Mouse (Mus musculus) brain, embryonic 14.5 days (tissue): ENCODE measurements at regions not wholly inside any gene's neighbourhood (a gene's known extent, or its start where the extent isn't known, plus 50 kb on each side); places are given as distances from the start of the nearest gene placed in this dataset.

Experiments used
- CTCF ChIP-seq: fragments of 200-500 bp; IDR thresholded peaks from 2 replicates; pipeline ENCODE4 v1.5.1; 2012; ENCODE audit warnings: inconsistent platforms, mild to moderate bottlenecking, moderate library complexity, borderline replicate concordance; ENCODE audit not compliant: insufficient read depth, insufficient read length; ENCODE audit errors: extremely low read depth
- POLR2A ChIP-seq: fragments of 200-500 bp; IDR thresholded peaks from 2 replicates; pipeline ENCODE4 v1.6.1; 2012; ENCODE audit warnings: mild to moderate bottlenecking, inconsistent platforms, borderline replicate concordance; ENCODE audit not compliant: poor library complexity, insufficient read depth, insufficient read length, severe bottlenecking; ENCODE audit errors: extremely low read depth

- no peak for TF ChIP-seq CTCF
- no peak for TF ChIP-seq POLR2A
These were observed 231.6 kb downstream of the Gm26897 start for GRCm38 (mm10) chr5:111965311-111965710.
